Mouse (Mus musculus) ES-Bruce4 (cell line): ENCODE data around the gene Ilkap. TPM values are rescaled to one million over a fixed set of nuclear protein-coding genes. Genes with fewer than 3 reads are reported as not detected.

Experiments
- H3K27ac ChIP-seq: 2 replicates; pipeline ENCODE4 v1.5.1; 2012; ENCODE audit warnings: low read length, inconsistent platforms; ENCODE audit not compliant: insufficient read depth
- H3K27me3 ChIP-seq: 2 replicates; pipeline ENCODE4 v1.6.1; 2012; ENCODE audit warnings: mild to moderate bottlenecking, low read length, inconsistent platforms; ENCODE audit not compliant: control insufficient read depth, poor library complexity, insufficient read depth, severe bottlenecking
- H3K36me3 ChIP-seq: 2 replicates; pipeline ENCODE4 v1.6.1; 2012; ENCODE audit warnings: inconsistent platforms, mild to moderate bottlenecking, low read length, moderate library complexity; ENCODE audit not compliant: control insufficient read depth, poor library complexity, insufficient read depth, severe bottlenecking
- H3K4me1 ChIP-seq: one replicate; pipeline ENCODE4 v1.8.1; 2011; ENCODE audit warnings: low read length; ENCODE audit not compliant: control insufficient read depth, insufficient read depth
- H3K4me3 ChIP-seq: 2 replicates; pipeline ENCODE4 v1.5.1; 2011; ENCODE audit warnings: low read depth, mild to moderate bottlenecking, low read length
- H3K9ac ChIP-seq: 2 replicates; pipeline ENCODE4 v1.6.1; 2012; ENCODE audit warnings: low read depth, mild to moderate bottlenecking, inconsistent platforms; ENCODE audit not compliant: poor library complexity, severe bottlenecking
- H3K9me3 ChIP-seq: replicated peaks from 2 replicates; pipeline ENCODE4 v1.6.1; 2012; ENCODE audit warnings: mild to moderate bottlenecking, low read length, inconsistent platforms; ENCODE audit not compliant: control insufficient read depth, poor library complexity, insufficient read depth, severe bottlenecking
- CTCF ChIP-seq: IDR thresholded peaks from one replicate; pipeline ENCODE4 v1.8.1; 2011; ENCODE audit warnings: low read depth, low read length
- EP300 ChIP-seq: IDR thresholded peaks from 2 replicates; pipeline ENCODE4 v1.6.1; 2011; ENCODE audit warnings: low read depth, low read length; ENCODE audit not compliant: insufficient read depth
- POLR2A ChIP-seq: IDR thresholded peaks from one replicate; pipeline ENCODE4 v1.8.1; 2011; ENCODE audit warnings: low read length; ENCODE audit not compliant: insufficient read depth
- polyA plus RNA-seq: library from polyadenylated mRNA; stranded (reverse); fragments of >200 nt; gene quantifications from 2 replicates; pipeline ENCODE4 v1.2.4, GENCODE M21; 2011; ENCODE audit warnings: low read depth; ENCODE audit not compliant: missing spikeins, insufficient read depth, insufficient read length

Gene Ilkap
- polyA plus RNA-seq: 66.3 and 72.1 TPM in 2 replicates

- H3K9me3 ChIP-seq: no peaks in the 10 kb centered on the region
- no peaks in the 10 kb centered on the region for H3K27me3 ChIP-seq
- no peaks in the 10 kb centered on the region for H3K4me1 ChIP-seq
- H3K27ac ChIP-seq: peak within 1 kb of the TSS; percentile 42
- TF ChIP-seq CTCF: no peak
- TF ChIP-seq POLR2A: peak; percentile 55
- peak; percentile 54; the same call in 1 of the 2 replicates for TF ChIP-seq EP300
- H3K36me3 ChIP-seq: peaks cover 15% of the 10 kb centered on the region
- peak within 1 kb of the TSS; percentile 98 for H3K4me3 ChIP-seq
- peak within 1 kb of the TSS; percentile 96 for H3K9ac ChIP-seq
Observed at GRCm38 (mm10) chr1:91398260-91399062, at the start of gene Ilkap. Gene Ilkap, minus strand, starts transcription at chr1:91398815.

DNA sequence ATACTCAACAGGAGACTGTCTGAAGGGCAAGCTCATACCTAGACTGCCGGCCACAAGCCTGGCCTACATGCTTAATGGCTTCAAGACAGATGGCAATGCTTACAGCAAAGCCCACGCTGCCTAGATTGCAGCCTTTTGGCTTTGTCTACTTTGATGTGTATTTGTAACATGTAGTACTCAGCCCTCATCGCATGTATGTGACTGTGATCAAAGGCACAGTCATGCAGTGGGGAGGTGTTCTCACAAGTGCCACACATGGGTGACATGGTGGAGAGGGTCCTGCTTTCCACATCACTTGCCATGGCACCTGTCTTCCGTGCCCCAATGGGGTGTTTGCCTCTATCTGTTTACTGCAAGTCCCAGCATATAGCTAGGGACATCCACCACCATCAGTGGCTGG, 47.9 kb upstream of the Ilkap start:
- no peaks in the 10 kb centered on the region for H3K9me3 ChIP-seq
- no peak overlapping the region for H3K9ac ChIP-seq

GRCm38 (mm10) chr1:91446060-91446459, 47.4 kb upstream of the Ilkap start:
- Histone ChIP-seq H3K4me3 (no peak overlapping the region), H3K36me3 (no peaks in the 10 kb centered on the region), H3K27me3 (no peaks in the 10 kb centered on the region), H3K9me3 (no peaks in the 10 kb centered on the region), H3K9ac (no peak overlapping the region), H3K4me1 (no peaks in the 10 kb centered on the region), H3K27ac (no peak overlapping the region)
- no peak for TF ChIP-seq POLR2A
- TF ChIP-seq EP300: no peak
- TF ChIP-seq CTCF: no peak

More for the DNA sequence above, 47.9 kb upstream of the Ilkap start:
- Histone ChIP-seq H3K4me1 (no peaks in the 10 kb centered on the region), H3K4me3 (no peak overlapping the region), H3K27me3 (no peaks in the 10 kb centered on the region), H3K27ac (no peak overlapping the region), H3K36me3 (no peaks in the 10 kb centered on the region)
- TF ChIP-seq CTCF: no peak
- TF ChIP-seq POLR2A: no peak
- no peak for TF ChIP-seq EP300

DNA sequence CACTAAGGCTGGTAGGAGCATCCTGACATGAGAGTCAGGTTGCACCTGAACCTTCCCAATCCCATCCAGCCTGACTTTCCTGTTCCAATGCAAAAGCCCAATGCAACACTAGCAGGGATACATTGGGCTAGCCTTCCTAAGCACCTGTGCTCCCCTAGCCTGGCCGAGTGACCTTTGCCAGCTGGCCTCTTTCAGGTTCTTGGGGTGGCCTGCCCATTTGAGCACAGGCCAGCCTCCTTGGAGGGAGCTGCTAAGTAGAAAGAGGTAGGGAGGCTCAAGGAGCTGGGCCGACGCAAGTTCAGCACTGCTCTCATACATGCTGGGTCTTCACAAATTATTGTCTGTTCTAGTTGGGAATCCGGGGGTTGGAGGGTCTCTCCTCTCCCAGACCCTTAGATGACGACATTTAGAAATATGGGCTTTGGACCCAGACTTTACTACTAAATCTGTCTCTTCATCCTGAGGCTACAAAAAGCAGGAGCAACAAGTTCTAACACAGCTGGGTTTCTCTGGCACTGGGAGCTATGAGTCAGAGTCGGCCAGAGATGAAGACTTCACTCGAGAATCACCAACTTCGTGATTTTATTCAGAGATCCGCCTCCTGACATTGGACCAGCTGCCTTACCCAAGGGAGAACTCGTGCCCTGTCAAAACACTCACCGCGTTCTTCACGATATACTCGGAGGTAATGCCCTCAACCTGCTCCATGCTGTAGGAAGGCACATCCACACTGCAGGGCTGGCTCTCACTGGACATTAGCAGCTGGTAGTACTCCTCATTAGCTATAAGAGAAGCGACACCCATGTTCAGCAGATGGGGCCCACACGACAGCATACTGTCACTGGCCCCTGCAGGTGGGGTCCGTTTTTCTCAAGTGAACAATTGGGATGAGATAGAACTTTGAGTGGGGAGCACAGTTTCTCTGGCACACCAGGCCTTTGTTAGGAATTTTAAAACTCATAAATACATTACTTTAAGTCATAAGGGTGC, 46.5 kb upstream of the Ilkap start:
- H3K27me3 ChIP-seq: no peaks in the 10 kb centered on the region
- no peak for TF ChIP-seq CTCF
- no peak for TF ChIP-seq POLR2A
- TF ChIP-seq EP300: no peak
- H3K27ac ChIP-seq: no peak overlapping the region
- no peaks in the 10 kb centered on the region for H3K9me3 ChIP-seq
- no peak overlapping the region for H3K4me3 ChIP-seq
- H3K9ac ChIP-seq: no peak overlapping the region
- no peaks in the 10 kb centered on the region for H3K36me3 ChIP-seq
- H3K4me1 ChIP-seq: no peaks in the 10 kb centered on the region

GRCm38 (mm10) chr1:91442350-91442990, 43.9 kb upstream of the Ilkap start:
- Histone ChIP-seq H3K4me1 (no peaks in the 10 kb centered on the region), H3K27me3 (no peaks in the 10 kb centered on the region), H3K9me3 (no peaks in the 10 kb centered on the region), H3K27ac (no peak overlapping the region), H3K4me3 (no peak overlapping the region), H3K9ac (no peak overlapping the region), H3K36me3 (no peaks in the 10 kb centered on the region)
- TF ChIP-seq EP300 (no peak), POLR2A (no peak), CTCF (no peak)
